Mouse (Mus musculus) limb, embryonic 13.5 days (tissue): ENCODE measurements around the gene Cenpx. TPM values are rescaled to one million over a fixed set of nuclear protein-coding genes. Genes with fewer than 3 reads are reported as not detected.
"Not testable (repeated sequence)": the region's sequence is repeated elsewhere in the genome, so short reads cannot be mapped to it uniquely, and the experiment has no call there.

Experiments used
- ATAC-seq: fragments of 200-750 bp; cut with Nextera tagmentation; 2 replicates; pipeline ENCODE4 v1.8.0; 2017; ENCODE audit warnings: low read depth, moderate number of reproducible peaks, moderate TSS enrichment; ENCODE audit not compliant: low FRiP score
- H3K27ac ChIP-seq: fragments of 300-500 bp; sonication (generic); 2 replicates; pipeline ENCODE4 v1.5.1; 2015; ENCODE audit warnings: inconsistent platforms, mild to moderate bottlenecking, moderate library complexity
- H3K27me3 ChIP-seq: fragments of 300-500 bp; sonication (generic); 2 replicates; pipeline ENCODE4 v1.6.1; 2015; ENCODE audit warnings: mild to moderate bottlenecking, inconsistent platforms
- H3K36me3 ChIP-seq: fragments of 300-500 bp; sonication (generic); 2 replicates; pipeline ENCODE4 v1.6.1; 2015; ENCODE audit warnings: inconsistent platforms, mild to moderate bottlenecking, moderate library complexity
- H3K4me1 ChIP-seq: fragments of 300-500 bp; sonication (generic); 2 replicates; pipeline ENCODE4 v1.6.1; 2015; ENCODE audit warnings: inconsistent platforms
- H3K4me2 ChIP-seq: fragments of 300-500 bp; sonication (generic); replicated peaks from 2 replicates; pipeline ENCODE4 v1.6.1; 2015; ENCODE audit warnings: inconsistent platforms, mild to moderate bottlenecking, moderate library complexity
- H3K4me3 ChIP-seq: fragments of 300-500 bp; sonication (generic); 2 replicates; pipeline ENCODE4 v1.5.1; 2015; ENCODE audit warnings: moderate library complexity, mild to moderate bottlenecking, inconsistent platforms
- H3K9ac ChIP-seq: fragments of 300-500 bp; sonication (generic); 2 replicates; pipeline ENCODE4 v1.6.1; 2015; ENCODE audit warnings: mild to moderate bottlenecking, inconsistent platforms
- H3K9me3 ChIP-seq: fragments of 300-500 bp; sonication (generic); 2 replicates; pipeline ENCODE4 v1.6.1; 2016; ENCODE audit warnings: inconsistent platforms
- WGBS: fragments of 180-500 bp; shearing (Covaris S2); methylation state at CpG from one replicate; pipeline ENCODE4 v1.1.7; 2015; 5-methylcytosine and 5-hydroxymethylcytosine counted together
- polyA plus RNA-seq: library from polyadenylated mRNA; unstranded; fragments of >200 nt; fragmentation: Nextera tagmentation; extraction: Ambion mirVana; gene quantifications from 2 replicates; pipeline ENCODE4 v1.2.1, GENCODE M21; 2015

Cenpx gene
- polyA plus RNA-seq, 1 experiment from 2014 or later, result 139 TPM

- Histone ChIP-seq H3K4me3 (no peak within 1 kb of the TSS; the same call in 1 of the 2 replicates), H3K27me3 (no peaks in the 10 kb centered on the region), H3K36me3 (no peaks in the 10 kb centered on the region), H3K4me1 (peaks cover 18% of the 10 kb centered on the region), H3K9me3 (no peaks in the 10 kb centered on the region), H3K27ac (peak within 1 kb of the TSS; percentile 81; the same call in 1 of the 2 replicates), H3K9ac (no peak within 1 kb of the TSS), H3K4me2 (peak within 1 kb of the TSS; percentile 15; the same call in 1 of the 2 replicates)
- WGBS, result 56% methylated on average over 12 of the region's 12 CpGs
- ATAC-seq, result 0 out of 2 replicates have a peak, but pooled peaks have one; percentile 18
These were observed 18.5 kb upstream of the Cenpx start, which contains the start of gene Cbr2 for GRCm38 (mm10) chr11:120731858-120732680. TSS of gene Cbr2 (minus strand) at chr11:120732114.

GRCm38 (mm10) chr11:120731395-120731794 lies 17.9 kb upstream of the Cenpx start:
- H3K27me3 ChIP-seq, result no peaks in the 10 kb centered on the region
- no peaks in the 10 kb centered on the region for H3K36me3 ChIP-seq
- peak overlapping the region; percentile 81; the same call in 1 of the 2 replicates for H3K27ac ChIP-seq
- no peaks in the 10 kb centered on the region for H3K9me3 ChIP-seq
- H3K4me1 ChIP-seq, result peaks cover 23% of the 10 kb centered on the region
- no peak overlapping the region; the same call in 1 of the 2 replicates for H3K4me3 ChIP-seq
- 93% methylated on average over 1 of the region's 1 CpGs for WGBS
- H3K9ac ChIP-seq, result no peak overlapping the region
- no peak for ATAC-seq
- H3K4me2 ChIP-seq, result peak overlapping the region; percentile 15; the same call in 1 of the 2 replicates

- no peak for ATAC-seq
These were observed 16.9 kb upstream of the Cenpx start for GRCm38 (mm10) chr11:120730331-120730870.

GRCm38 (mm10) chr11:120729432-120730050 lies 16.0 kb upstream of the Cenpx start:
- peak; percentile 48; the same call in 1 of the 2 replicates for ATAC-seq
- H3K27ac ChIP-seq, H3K27me3 ChIP-seq, H3K9me3 ChIP-seq, H3K36me3 ChIP-seq: not testable (repeated sequence)
- peaks cover 27% of the 10 kb centered on the region for H3K4me1 ChIP-seq
- H3K4me2 ChIP-seq, result peak overlapping the region; percentile 51
- peak overlapping the region; percentile 11 for H3K4me3 ChIP-seq
- H3K9ac ChIP-seq, result peak overlapping the region; percentile 13; the same call in 1 of the 2 replicates
- 3% methylated on average over 17 of the region's 21 CpGs for WGBS

More at GRCm38 (mm10) chr11:120730331-120730870, 16.9 kb upstream of the Cenpx start:
- no peak overlapping the region for H3K4me3 ChIP-seq
- H3K9ac ChIP-seq, result no peak overlapping the region
- WGBS, result 90% methylated on average over 10 of the region's 10 CpGs
- no peaks in the 10 kb centered on the region for H3K9me3 ChIP-seq
- H3K27me3 ChIP-seq, result peaks cover 5% of the 10 kb centered on the region; the same call in 1 of the 2 replicates
- H3K4me2 ChIP-seq, result no peak overlapping the region
- H3K27ac ChIP-seq, result no peak overlapping the region
- H3K4me1 ChIP-seq, result peaks cover 27% of the 10 kb centered on the region
- H3K36me3 ChIP-seq, result peaks cover 3% of the 10 kb centered on the region; the same call in 1 of the 2 replicates

- no peak overlapping the region for H3K4me3 ChIP-seq
- H3K36me3 ChIP-seq, result peaks cover 5% of the 10 kb centered on the region; the same call in 1 of the 2 replicates
- no peak overlapping the region; the same call in 1 of the 2 replicates for H3K9ac ChIP-seq
- peak overlapping the region; percentile 51; the same call in 1 of the 2 replicates for H3K4me2 ChIP-seq
- H3K27me3 ChIP-seq, result peaks cover 5% of the 10 kb centered on the region; the same call in 1 of the 2 replicates
- H3K9me3 ChIP-seq, result no peaks in the 10 kb centered on the region
- no peak overlapping the region for H3K27ac ChIP-seq
- no peak for ATAC-seq
- WGBS, result 74% methylated on average over 11 of the region's 11 CpGs
- H3K4me1 ChIP-seq, result peaks cover 27% of the 10 kb centered on the region
These were observed 15.1 kb upstream of the Cenpx start for GRCm38 (mm10) chr11:120728530-120729240.

GRCm38 (mm10) chr11:120727564-120727963 lies 14.0 kb upstream of the Cenpx start:
- 60% methylated on average over 12 of the region's 12 CpGs for WGBS
- Histone ChIP-seq H3K27ac (no peak overlapping the region), H3K9ac (no peak overlapping the region), H3K9me3 (no peaks in the 10 kb centered on the region), H3K4me3 (no peak overlapping the region; the same call in 1 of the 2 replicates), H3K4me1 (peaks cover 22% of the 10 kb centered on the region), H3K27me3 (peaks cover 8% of the 10 kb centered on the region), H3K36me3 (peaks cover 5% of the 10 kb centered on the region), H3K4me2 (peak overlapping the region; percentile 89)
- ATAC-seq, result peak; percentile 1; the same call in 1 of the 2 replicates

- Histone ChIP-seq H3K4me3 (peak within 1 kb of the TSS; percentile 65), H3K9me3 (no peaks in the 10 kb centered on the region), H3K4me2 (peak within 1 kb of the TSS; percentile 89), H3K4me1 (peaks cover 22% of the 10 kb centered on the region), H3K9ac (peak within 1 kb of the TSS; percentile 74), H3K36me3 (peaks cover 5% of the 10 kb centered on the region), H3K27ac (no peak within 1 kb of the TSS), H3K27me3 (peaks cover 12% of the 10 kb centered on the region)
- peak; percentile 87 for ATAC-seq
- WGBS, result under 1% methylated on average over 14 of the region's 14 CpGs
These were observed 13.6 kb upstream of the Cenpx start, which contains the start of gene Dcxr for GRCm38 (mm10) chr11:120727169-120727527. TSS of gene Dcxr (minus strand) at chr11:120727281.

- H3K4me1 ChIP-seq, result peaks cover 27% of the 10 kb centered on the region
- H3K9me3 ChIP-seq, result no peaks in the 10 kb centered on the region
- ATAC-seq, result peak; percentile 4; the same call in 1 of the 2 replicates
- H3K4me3 ChIP-seq, result peak overlapping the region; percentile 65
- 19% methylated on average over 34 of the region's 36 CpGs for WGBS
- peak overlapping the region; percentile 74 for H3K9ac ChIP-seq
- peaks cover 12% of the 10 kb centered on the region for H3K27me3 ChIP-seq
- H3K27ac ChIP-seq, result no peak overlapping the region
- H3K4me2 ChIP-seq, result peak overlapping the region; percentile 89
- H3K36me3 ChIP-seq, result peaks cover 5% of the 10 kb centered on the region
These were observed 13.0 kb upstream of the Cenpx start for GRCm38 (mm10) chr11:120726243-120727168.

- H3K27me3 ChIP-seq, result peaks cover 12% of the 10 kb centered on the region
- H3K4me1 ChIP-seq, result peaks cover 28% of the 10 kb centered on the region
- WGBS, result 83% methylated on average over 7 of the region's 7 CpGs
- H3K9me3 ChIP-seq, result no peaks in the 10 kb centered on the region
- no peak overlapping the region for H3K27ac ChIP-seq
- no peak for ATAC-seq
- peak overlapping the region; percentile 43 for H3K9ac ChIP-seq
- H3K4me3 ChIP-seq, result no peak overlapping the region
- peaks cover 22% of the 10 kb centered on the region for H3K36me3 ChIP-seq
- H3K4me2 ChIP-seq, result no peak overlapping the region
These were observed 10.0 kb upstream of the Cenpx start for GRCm38 (mm10) chr11:120723509-120723908.

- Histone ChIP-seq H3K9me3 (no peaks in the 10 kb centered on the region), H3K27me3 (peaks cover 12% of the 10 kb centered on the region), H3K4me3 (no peak overlapping the region), H3K9ac (peak overlapping the region; percentile 76; the same call in 1 of the 2 replicates), H3K4me2 (peak overlapping the region; percentile 99), H3K27ac (no peak overlapping the region), H3K4me1 (peaks cover 28% of the 10 kb centered on the region), H3K36me3 (peaks cover 29% of the 10 kb centered on the region)
- 87% methylated on average over 11 of the region's 11 CpGs for WGBS
- no peak for ATAC-seq
These were observed 9.3 kb upstream of the Cenpx start for GRCm38 (mm10) chr11:120722761-120723382.
